Mouse (Mus musculus): ENCODE measurements at regions not wholly inside any gene's neighbourhood (a gene's known extent, or its start where the extent isn't known, plus 50 kb on each side); places are given as distances from the start of the nearest gene placed in this dataset.
"Not testable (repeated sequence)": the region's sequence is repeated elsewhere in the genome, so short reads cannot be mapped to it uniquely, and the experiment has no call there.

- intact Hi-C loops (cut with DNase I), result no loop called here
These were observed 123.6 kb upstream of the Slc1a3 start for GRCm38 (mm10) chr15:8834151-8834550.

GRCm38 (mm10) chr15:8832970-8833369, 122.4 kb upstream of the Slc1a3 start:
- no peak for DNase-seq (ENCODE audit: low spot score)
- intact Hi-C loops (cut with DNase I), result no loop called here

More at GRCm38 (mm10) chr15:8834151-8834550, 123.6 kb upstream of the Slc1a3 start:
- DNase-seq (ENCODE audit: low spot score), result no peak

GRCm38 (mm10) chr15:8831720-8832620, 121.4 kb upstream of the Slc1a3 start:
- DNase-seq (ENCODE audit: low spot score), result no peak
- intact Hi-C loops (cut with DNase I), result no loop called here

GRCm38 (mm10) chr15:8824861-8825260, 114.3 kb upstream of the Slc1a3 start:
- intact Hi-C loops (cut with DNase I), result no loop called here

GRCm38 (mm10) chr15:8822795-8823194, 112.2 kb upstream of the Slc1a3 start:
- DNase-seq (ENCODE audit: low spot score); intact Hi-C loops (cut with DNase I): not testable (repeated sequence)

More at GRCm38 (mm10) chr15:8824861-8825260, 114.3 kb upstream of the Slc1a3 start:
- DNase-seq (ENCODE audit: low spot score), result no peak

GRCm38 (mm10) chr15:8817542-8817941, 107.0 kb upstream of the Slc1a3 start:
- intact Hi-C loops (cut with DNase I), result no loop called here

GRCm38 (mm10) chr15:8816501-8817368, 106.2 kb upstream of the Slc1a3 start:
- DNase-seq (ENCODE audit: low spot score), result no peak
- intact Hi-C loops (cut with DNase I), result no loop called here

More at GRCm38 (mm10) chr15:8817542-8817941, 107.0 kb upstream of the Slc1a3 start:
- no peak for DNase-seq (ENCODE audit: low spot score)

GRCm38 (mm10) chr15:8815958-8816357, 105.4 kb upstream of the Slc1a3 start:
- no peak for DNase-seq (ENCODE audit: low spot score)
- intact Hi-C loops (cut with DNase I), result loop anchor here (2.0 kb wide), 1 partner anchor 27 kb away; no protein-coding TSS in a partner anchor

GRCm38 (mm10) chr15:8815277-8815676, 104.7 kb upstream of the Slc1a3 start:
- no peak for DNase-seq (ENCODE audit: low spot score)

GRCm38 (mm10) chr15:8806354-8806753, 95.8 kb upstream of the Slc1a3 start:
- peak; percentile 5 for DNase-seq (ENCODE audit: low spot score)
- intact Hi-C loops (cut with DNase I), result no loop called here

More at GRCm38 (mm10) chr15:8815277-8815676, 104.7 kb upstream of the Slc1a3 start:
- intact Hi-C loops (cut with DNase I), result loop anchor here (2.0 kb wide), 1 partner anchor 28 kb away; no protein-coding TSS in a partner anchor

GRCm38 (mm10) chr15:8805565-8805964, 95.0 kb upstream of the Slc1a3 start:
- DNase-seq (ENCODE audit: low spot score); intact Hi-C loops (cut with DNase I): not testable (repeated sequence)

GRCm38 (mm10) chr15:8802058-8802457, 91.5 kb upstream of the Slc1a3 start:
- no peak for DNase-seq (ENCODE audit: low spot score)
- intact Hi-C loops (cut with DNase I), result no loop called here

GRCm38 (mm10) chr15:8797015-8797414, 86.5 kb upstream of the Slc1a3 start:
- intact Hi-C loops (cut with DNase I), result no loop called here
- no peak for DNase-seq (ENCODE audit: low spot score)

- intact Hi-C loops (cut with DNase I), result no loop called here
- DNase-seq (ENCODE audit: low spot score), result no peak
These were observed 81.5 kb upstream of the Slc1a3 start for GRCm38 (mm10) chr15:8792106-8792505.

GRCm38 (mm10) chr15:8789924-8790323, 79.4 kb upstream of the Slc1a3 start:
- no peak for DNase-seq (ENCODE audit: low spot score)
- intact Hi-C loops (cut with DNase I), result no loop called here

GRCm38 (mm10) chr15:8789000-8789399, 78.4 kb upstream of the Slc1a3 start:
- DNase-seq (ENCODE audit: low spot score), result no peak
- intact Hi-C loops (cut with DNase I), result no loop called here

- DNase-seq (ENCODE audit: low spot score), result no peak
- intact Hi-C loops (cut with DNase I), result no loop called here
These were observed 75.0 kb upstream of the Slc1a3 start for GRCm38 (mm10) chr15:8785537-8785936.

GRCm38 (mm10) chr15:8783567-8783966, 73.0 kb upstream of the Slc1a3 start:
- intact Hi-C loops (cut with DNase I), result no loop called here

GRCm38 (mm10) chr15:8783036-8783435, 72.5 kb upstream of the Slc1a3 start:
- DNase-seq (ENCODE audit: low spot score), result no peak
- intact Hi-C loops (cut with DNase I), result no loop called here

More at GRCm38 (mm10) chr15:8783567-8783966, 73.0 kb upstream of the Slc1a3 start:
- DNase-seq (ENCODE audit: low spot score), result no peak

GRCm38 (mm10) chr15:8782131-8782507, 71.6 kb upstream of the Slc1a3 start:
- no peak for DNase-seq (ENCODE audit: low spot score)
- intact Hi-C loops (cut with DNase I), result no loop called here

Measured in heart, postnatal 25 days (tissue).